Comparison of ENCODE assay signal across 8 mouse cellular contexts in genomic region chr2:118373572-118374279, GRCm38 (mm10). TPM values are rescaled to one million over a fixed set of nuclear protein-coding genes. Genes with fewer than 3 reads are reported as not detected.
DNase-seq lines count a peak whose midpoint lies in the region; ATAC-seq and TF ChIP-seq lines count a peak whose summit lies in the region.

No protein-coding gene starts in this region.

- TF ChIP-seq POLR2A in bone marrow macrophage, adult 2 months (IDR thresholded peaks at IDR 0.05; ENCODE audit: borderline replicate concordance, low read depth, low read length), result no peak

- H3K27me3 ChIP-seq in embryonic facial prominence, embryonic 15.5 days, result peaks cover 25% of the 10 kb centered on the region
- peaks cover 34% of the 10 kb centered on the region for H3K27me3 ChIP-seq in heart, embryonic 11.5 days (ENCODE audit: control insufficient read depth, insufficient read depth, low read length)
- H3K27me3 ChIP-seq in kidney, embryonic 14.5 days (ENCODE audit: control insufficient read depth, insufficient read depth, low read length), result peaks cover 16% of the 10 kb centered on the region
- peaks cover 40% of the 10 kb centered on the region for H3K27me3 ChIP-seq in limb, embryonic 13.5 days
- peaks cover 18% of the 10 kb centered on the region for H3K27me3 ChIP-seq in midbrain, embryonic 14.5 days (ENCODE audit: control insufficient read depth, insufficient read depth, low read length)

- H3K9me3 ChIP-seq in embryonic facial prominence, embryonic 15.5 days (replicated peaks), result no peaks in the 10 kb centered on the region
- no peaks in the 10 kb centered on the region for H3K9me3 ChIP-seq in heart, embryonic 11.5 days (replicated peaks; ENCODE audit: control insufficient read depth, low read length)
- no peaks in the 10 kb centered on the region for H3K9me3 ChIP-seq in kidney, embryonic 14.5 days (ENCODE audit: control insufficient read depth, low read length)
- H3K9me3 ChIP-seq in limb, embryonic 13.5 days, result no peaks in the 10 kb centered on the region
- no peaks in the 10 kb centered on the region for H3K9me3 ChIP-seq in midbrain, embryonic 14.5 days (ENCODE audit: control insufficient read depth, low read length)

- H3K36me3 ChIP-seq in embryonic facial prominence, embryonic 15.5 days, result no peaks in the 10 kb centered on the region
- no peaks in the 10 kb centered on the region for H3K36me3 ChIP-seq in heart, embryonic 11.5 days (ENCODE audit: control insufficient read depth, insufficient read depth, low read length)
- no peaks in the 10 kb centered on the region for H3K36me3 ChIP-seq in kidney, embryonic 14.5 days (ENCODE audit: control insufficient read depth, insufficient read depth, low read length)
- H3K36me3 ChIP-seq in limb, embryonic 13.5 days, result no peaks in the 10 kb centered on the region
- no peaks in the 10 kb centered on the region for H3K36me3 ChIP-seq in midbrain, embryonic 14.5 days (ENCODE audit: control insufficient read depth, insufficient read depth, low read length)

- peak overlapping the region; percentile 49 for H3K27ac ChIP-seq in bone marrow macrophage, adult 2 months (ENCODE audit: insufficient read depth, low read depth, low read length)
- no peak overlapping the region for H3K27ac ChIP-seq in embryonic facial prominence, embryonic 15.5 days (replicated peaks)
- H3K27ac ChIP-seq in heart, embryonic 11.5 days (ENCODE audit: low read depth, low read length), result no peak overlapping the region
- H3K27ac ChIP-seq in kidney, embryonic 14.5 days (ENCODE audit: low read depth, low read length), result no peak overlapping the region
- H3K27ac ChIP-seq in limb, embryonic 13.5 days, result no peak overlapping the region
- peak overlapping the region; percentile 53 for H3K27ac ChIP-seq in midbrain, embryonic 14.5 days (replicated peaks; ENCODE audit: low read depth, low read length)

- peak overlapping the region; percentile 100 for H3K4me2 ChIP-seq in embryonic facial prominence, embryonic 15.5 days (replicated peaks)
- peak overlapping the region; percentile 95 for H3K4me2 ChIP-seq in heart, embryonic 11.5 days
- H3K4me2 ChIP-seq in kidney, embryonic 14.5 days (replicated peaks; ENCODE audit: low read depth, low read length), result peak overlapping the region; percentile 96
- peak overlapping the region; percentile 98 for H3K4me2 ChIP-seq in limb, embryonic 13.5 days (replicated peaks)
- H3K4me2 ChIP-seq in midbrain, embryonic 14.5 days (ENCODE audit: low read length), result peak overlapping the region; percentile 93

- peak; percentile 87 for ATAC-seq in embryonic facial prominence, embryonic 15.5 days (ENCODE audit: insufficient number of reproducible peaks, low FRiP score, low TSS enrichment, low read depth)
- peak; percentile 79 for ATAC-seq in heart, embryonic 11.5 days (replicated peaks; ENCODE audit: insufficient number of reproducible peaks, low FRiP score, low TSS enrichment)
- peak; percentile 93 for ATAC-seq in kidney, embryonic 14.5 days (ENCODE audit: low FRiP score, low TSS enrichment)
- peak; percentile 88 for ATAC-seq in limb, embryonic 13.5 days (ENCODE audit: low FRiP score, low read depth)
- ATAC-seq in midbrain, embryonic 14.5 days (ENCODE audit: low FRiP score, low TSS enrichment), result peak; percentile 94
- no peak for ATAC-seq in erythroid progenitor cell, adult 5-6 weeks (replicated peaks; ENCODE audit: low FRiP score, poor library complexity, severe bottlenecking)

- H3K4me3 ChIP-seq in bone marrow macrophage, adult 2 months (ENCODE audit: insufficient read depth, low read length), result peak overlapping the region; percentile 64
- H3K4me3 ChIP-seq in embryonic facial prominence, embryonic 15.5 days (replicated peaks), result peak overlapping the region; percentile 54
- H3K4me3 ChIP-seq in heart, embryonic 11.5 days (ENCODE audit: low read depth, low read length), result peak overlapping the region; percentile 50
- peak overlapping the region; percentile 54 for H3K4me3 ChIP-seq in kidney, embryonic 14.5 days (ENCODE audit: low read length)
- peak overlapping the region; percentile 53 for H3K4me3 ChIP-seq in limb, embryonic 13.5 days
- peak overlapping the region; percentile 53 for H3K4me3 ChIP-seq in midbrain, embryonic 14.5 days (replicated peaks; ENCODE audit: low read depth, low read length)

- peak overlapping the region; percentile 42 for H3K9ac ChIP-seq in embryonic facial prominence, embryonic 15.5 days
- H3K9ac ChIP-seq in heart, embryonic 11.5 days (ENCODE audit: low read depth, low read length), result peak overlapping the region; percentile 39
- peak overlapping the region; percentile 58 for H3K9ac ChIP-seq in kidney, embryonic 14.5 days (ENCODE audit: low read depth, low read length)
- H3K9ac ChIP-seq in limb, embryonic 13.5 days, result peak overlapping the region; percentile 66
- peak overlapping the region; percentile 62 for H3K9ac ChIP-seq in midbrain, embryonic 14.5 days (replicated peaks; ENCODE audit: low read length)

- WGBS in embryonic facial prominence, embryonic 15.5 days, result 2% methylated on average over 43 of the region's 43 CpGs
- 3% methylated on average over 40 of the region's 43 CpGs for WGBS in heart, embryonic 11.5 days (ENCODE audit: insufficient replicate concordance)
- WGBS in kidney, embryonic 14.5 days, result 3% methylated on average over 42 of the region's 43 CpGs
- WGBS in limb, embryonic 13.5 days, result 3% methylated on average over 43 of the region's 43 CpGs
- WGBS in midbrain, embryonic 14.5 days, result under 1% methylated on average over 43 of the region's 43 CpGs

- peak; percentile 92 for DNase-seq in midbrain, embryonic 14.5 days
- peak; percentile 80 to 83 for DNase-seq in spleen, adult 18-20 months

- no peak for TF ChIP-seq CTCF in bone marrow macrophage, adult 2 months (IDR thresholded peaks at IDR 0.05; ENCODE audit: low read depth, low read length)

- H3K4me1 ChIP-seq in bone marrow macrophage, adult 2 months (ENCODE audit: control insufficient read depth, insufficient read depth, low read length), result peaks cover 21% of the 10 kb centered on the region
- H3K4me1 ChIP-seq in embryonic facial prominence, embryonic 15.5 days, result peaks cover 18% of the 10 kb centered on the region
- peaks cover 5% of the 10 kb centered on the region for H3K4me1 ChIP-seq in heart, embryonic 11.5 days (ENCODE audit: control insufficient read depth, insufficient read depth, low read length)
- H3K4me1 ChIP-seq in kidney, embryonic 14.5 days (ENCODE audit: control insufficient read depth, insufficient read depth, low read length), result peaks cover 12% of the 10 kb centered on the region; the same call in 1 of the 2 replicates
- H3K4me1 ChIP-seq in limb, embryonic 13.5 days, result peaks cover 18% of the 10 kb centered on the region
- peaks cover 11% of the 10 kb centered on the region; the same call in 1 of the 2 replicates for H3K4me1 ChIP-seq in midbrain, embryonic 14.5 days (ENCODE audit: control insufficient read depth, insufficient read depth, low read length)

RNA-seq across cellular contexts. Expression of gene Gpr176, which starts 0.5 kb away (rescaled TPM):
- 1.8 and 2.4 TPM in 2 replicates for polyA plus RNA-seq in bone marrow macrophage, adult 2 months (2012; ENCODE audit: insufficient read depth, insufficient read length, missing spikeins)
- 0.58 and 0.73 TPM in 2 replicates for polyA plus RNA-seq in embryonic facial prominence, embryonic 15.5 days (2015; fragmentation: Nextera tagmentation; extraction: Ambion mirVana)
- polyA plus RNA-seq in heart, embryonic 11.5 days (2014; fragmentation: Nextera tagmentation; extraction: Ambion mirVana), result 0.06 TPM in 1 of 2 replicates, not detected in the other
- 0.69 and 1.4 TPM in 2 replicates for polyA plus RNA-seq in kidney, embryonic 14.5 days (2014; fragmentation: Nextera tagmentation; extraction: Ambion mirVana)
- 0.34 and 0.38 TPM in 2 replicates for polyA plus RNA-seq in limb, embryonic 13.5 days (2015; fragmentation: Nextera tagmentation; extraction: Ambion mirVana)
- polyA plus RNA-seq in midbrain, embryonic 14.5 days (2014; fragmentation: Nextera tagmentation; extraction: Ambion mirVana), result 4.1 and 4.7 TPM in 2 replicates
- total RNA-seq in erythroid progenitor cell, adult 5-6 weeks (2015; ENCODE audit: low replicate concordance), result 1.4 and 3.4 TPM in 2 replicates
- total RNA-seq in erythroid progenitor cell, adult 5-6 weeks (2017; ENCODE audit: low replicate concordance), result not detected in 2 replicates

RNA-seq across cellular contexts. Expression of gene Eif2ak4, which starts 14.7 kb away (rescaled TPM):
- polyA plus RNA-seq in bone marrow macrophage, adult 2 months (2012; ENCODE audit: insufficient read depth, insufficient read length, missing spikeins), result 10.5 and 12.0 TPM in 2 replicates
- 9.1 and 9.7 TPM in 2 replicates for polyA plus RNA-seq in embryonic facial prominence, embryonic 15.5 days (2015; fragmentation: Nextera tagmentation; extraction: Ambion mirVana)
- 9.0 and 9.7 TPM in 2 replicates for polyA plus RNA-seq in heart, embryonic 11.5 days (2014; fragmentation: Nextera tagmentation; extraction: Ambion mirVana)
- 9.1 and 14.7 TPM in 2 replicates for polyA plus RNA-seq in kidney, embryonic 14.5 days (2014; fragmentation: Nextera tagmentation; extraction: Ambion mirVana)
- polyA plus RNA-seq in limb, embryonic 13.5 days (2015; fragmentation: Nextera tagmentation; extraction: Ambion mirVana), result 11.3 and 11.8 TPM in 2 replicates
- 7.3 and 10.2 TPM in 2 replicates for polyA plus RNA-seq in midbrain, embryonic 14.5 days (2014; fragmentation: Nextera tagmentation; extraction: Ambion mirVana)
- total RNA-seq in erythroid progenitor cell, adult 5-6 weeks (2015; ENCODE audit: low replicate concordance), result 3.2 and 3.4 TPM in 2 replicates
- total RNA-seq in erythroid progenitor cell, adult 5-6 weeks (2017; ENCODE audit: low replicate concordance), result 4.6 and 12.7 TPM in 2 replicates

Comparison
In these comparisons a context has a peak if more than half of its experiments do, and no peak if none do; other contexts are left out.
1. H3K27ac ChIP-seq: peak in bone marrow macrophage, adult 2 months (single experiment) and midbrain, embryonic 14.5 days (single experiment); none in embryonic facial prominence, embryonic 15.5 days (single experiment), heart, embryonic 11.5 days (single experiment), kidney, embryonic 14.5 days (single experiment) and limb, embryonic 13.5 days (single experiment).
2. Peak in every context shown above with its lines, with median percentiles within 50 percentile points of each other: H3K4me3 ChIP-seq, H3K4me2 ChIP-seq and H3K9ac ChIP-seq.